Mouse (Mus musculus): ENCODE results near the gene Emb. TPM values are rescaled to one million over a fixed set of nuclear protein-coding genes. Genes with fewer than 3 reads are reported as not detected.

Emb gene
- total and polyA plus RNA-seq, 3 experiments = 0.60 to 2.1 (median 1.2) TPM

DNA sequence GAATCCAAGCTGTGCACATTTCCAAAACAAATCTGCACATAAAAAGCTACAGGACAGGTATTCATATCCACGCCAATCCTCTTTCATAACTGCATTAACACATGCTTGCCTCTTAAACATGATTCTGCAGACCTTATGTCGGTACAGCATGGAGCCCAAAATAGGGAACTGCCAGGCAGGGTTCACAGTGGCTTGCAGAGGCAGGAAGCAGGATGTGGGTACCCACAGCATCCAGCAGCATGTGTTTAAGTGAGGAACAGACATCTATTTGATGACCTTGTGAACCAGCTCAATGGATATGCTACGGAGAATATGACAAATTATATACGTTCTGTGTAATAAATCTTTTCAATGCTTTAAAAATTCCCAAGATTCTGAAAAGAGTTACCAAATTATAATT lies 75.7 kb downstream of the Emb start:
- no peak for TF ChIP-seq ELF1 (IDR thresholded peaks at IDR 0.05; ENCODE audit: low read depth, low read length)
- Histone ChIP-seq H3K27me3 (replicated peaks) (no peaks in the 10 kb centered on the region), H3K27ac (ENCODE audit: insufficient read depth, low read depth) (no peak overlapping the region), H3K4me2 (ENCODE audit: insufficient read depth, low read depth, poor library complexity, severe bottlenecking) (no peak overlapping the region), H3K79me2 (replicated peaks; ENCODE audit: control insufficient read depth, extremely low read depth, insufficient read depth, poor library complexity, severe bottlenecking) (no peaks in the 10 kb centered on the region), H3K9ac (ENCODE audit: insufficient read depth, low read depth) (no peak overlapping the region), H3K36me3 (replicated peaks in 1 of 2; ENCODE audit: control insufficient read depth in 1 of 2, insufficient read depth in 1 of 2, low read length in 1 of 2) (no peaks in the 10 kb centered on the region), H3K4me1 (ENCODE audit: control insufficient read depth in 1 of 2, insufficient read depth in 2 of 2) (no peaks in the 10 kb centered on the region), H3K4me3 (replicated peaks in 1 of 3; ENCODE audit: low read depth in 2 of 3, low read length in 2 of 3, poor library complexity in 1 of 3) (no peak overlapping the region), H3K9me3 (replicated peaks; ENCODE audit: low read length) (peaks cover 60% of the 10 kb centered on the region)
- in situ Hi-C loops (cut with MboI; ENCODE audit: low pct_ligation_motif_present, low pct_unique_long_range_greater_than_20kb, low sequenced_read_pairs) (no loop called here), dilution Hi-C loops (cut with MboI; ENCODE audit: extremely low pct_ligation_motif_present, extremely low pct_unique_long_range_greater_than_20kb, low sequenced_read_pairs) (no loop called here)
- no peak for DNase-seq (ENCODE audit: extremely low read depth)

DNA sequence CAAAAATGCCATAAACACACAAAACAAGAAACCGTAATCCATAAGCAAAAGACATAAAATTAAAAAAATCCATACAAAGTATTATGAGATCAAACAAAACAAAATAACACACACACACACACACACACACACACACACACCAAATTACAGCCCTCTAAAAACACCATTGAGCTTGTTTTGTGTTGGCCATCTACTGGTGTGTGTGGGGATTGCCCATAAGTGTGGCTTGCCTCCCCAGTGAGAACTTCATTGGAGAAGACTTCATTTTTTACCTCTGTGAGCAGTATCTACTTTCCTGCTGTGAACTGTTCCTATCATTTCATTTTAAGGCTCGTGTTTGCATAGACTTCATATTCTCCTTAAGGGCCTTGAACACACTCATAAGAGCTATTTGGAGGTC lies 78.6 kb downstream of the Emb start:
- Histone ChIP-seq H3K9ac (ENCODE audit: insufficient read depth, low read depth) (no peak overlapping the region), H3K27me3 (replicated peaks) (no peaks in the 10 kb centered on the region), H3K9me3 (replicated peaks; ENCODE audit: low read length) (peaks cover 64% of the 10 kb centered on the region), H3K4me2 (ENCODE audit: insufficient read depth, low read depth, poor library complexity, severe bottlenecking) (no peak overlapping the region), H3K27ac (ENCODE audit: insufficient read depth, low read depth) (no peak overlapping the region), H3K4me3 (replicated peaks in 1 of 3; ENCODE audit: low read depth in 2 of 3, low read length in 2 of 3, poor library complexity in 1 of 3) (no peak overlapping the region), H3K79me2 (replicated peaks; ENCODE audit: control insufficient read depth, extremely low read depth, insufficient read depth, poor library complexity, severe bottlenecking) (no peaks in the 10 kb centered on the region), H3K36me3 (replicated peaks in 1 of 2; ENCODE audit: control insufficient read depth in 1 of 2, insufficient read depth in 1 of 2, low read length in 1 of 2) (no peaks in the 10 kb centered on the region), H3K4me1 (ENCODE audit: control insufficient read depth in 1 of 2, insufficient read depth in 2 of 2) (no peaks in the 10 kb centered on the region)
- TF ChIP-seq MAFK (IDR thresholded peaks at IDR 0.05; ENCODE audit: insufficient replicate concordance, low read length) (no peak), MEF2A (IDR thresholded peaks at IDR 0.05; ENCODE audit: borderline replicate concordance, low read depth, low read length) (no peak), CTCF (conservative IDR thresholded peaks at IDR 0.05 in 1 of 2, IDR thresholded peaks at IDR 0.05 in 1 of 2; ENCODE audit: low read depth in 2 of 2, low read length in 2 of 2) (peak in 1 of 2 experiments; percentile 38; a peak in 2 of 4 replicates), SMC3 (IDR thresholded peaks at IDR 0.05; ENCODE audit: low read depth, low read length) (peak; percentile 18; the same call in 1 of the 2 replicates)
- in situ Hi-C loops (cut with MboI; ENCODE audit: low pct_ligation_motif_present, low pct_unique_long_range_greater_than_20kb, low sequenced_read_pairs) (no loop called here), dilution Hi-C loops (cut with MboI; ENCODE audit: extremely low pct_ligation_motif_present, extremely low pct_unique_long_range_greater_than_20kb, low sequenced_read_pairs) (no loop called here)
- DNase-seq (ENCODE audit: extremely low read depth) = no peak

DNA sequence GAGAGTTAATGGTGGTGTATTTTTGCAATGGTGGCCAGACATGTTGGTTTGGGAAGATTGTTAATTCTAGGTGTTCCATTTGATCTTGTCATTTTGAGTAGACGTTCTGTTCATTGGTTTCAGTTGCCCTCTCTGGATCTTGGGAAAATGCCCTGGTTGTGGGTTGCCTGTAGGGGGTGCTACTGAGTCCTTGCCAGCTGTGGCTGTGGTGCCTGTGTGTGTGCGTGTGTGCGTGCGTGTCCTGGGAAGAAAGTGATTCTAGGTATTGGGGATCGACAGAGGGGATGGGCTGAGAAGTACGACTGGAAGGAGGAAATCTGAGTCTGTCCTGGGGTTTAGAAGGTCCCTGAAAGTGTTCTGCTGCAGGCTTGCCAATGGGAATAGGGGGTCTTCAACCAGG lies 79.1 kb downstream of the Emb start:
- Histone ChIP-seq H3K4me3 (replicated peaks in 1 of 3; ENCODE audit: low read depth in 2 of 3, low read length in 2 of 3, poor library complexity in 1 of 3) (no peak overlapping the region), H3K4me2 (ENCODE audit: insufficient read depth, low read depth, poor library complexity, severe bottlenecking) (no peak overlapping the region), H3K27me3 (replicated peaks) (no peaks in the 10 kb centered on the region), H3K4me1 (ENCODE audit: control insufficient read depth in 1 of 2, insufficient read depth in 2 of 2) (no peaks in the 10 kb centered on the region), H3K79me2 (replicated peaks; ENCODE audit: control insufficient read depth, extremely low read depth, insufficient read depth, poor library complexity, severe bottlenecking) (no peaks in the 10 kb centered on the region), H3K9ac (ENCODE audit: insufficient read depth, low read depth) (no peak overlapping the region), H3K27ac (ENCODE audit: insufficient read depth, low read depth) (no peak overlapping the region), H3K36me3 (replicated peaks in 1 of 2; ENCODE audit: control insufficient read depth in 1 of 2, insufficient read depth in 1 of 2, low read length in 1 of 2) (no peaks in the 10 kb centered on the region), H3K9me3 (replicated peaks; ENCODE audit: low read length) (peaks cover 59% of the 10 kb centered on the region)
- no peak for DNase-seq (ENCODE audit: extremely low read depth)
- in situ Hi-C loops (cut with MboI; ENCODE audit: low pct_ligation_motif_present, low pct_unique_long_range_greater_than_20kb, low sequenced_read_pairs) (no loop called here), dilution Hi-C loops (cut with MboI; ENCODE audit: extremely low pct_ligation_motif_present, extremely low pct_unique_long_range_greater_than_20kb, low sequenced_read_pairs) (no loop called here)
- TF ChIP-seq PAX5 (IDR thresholded peaks at IDR 0.05; ENCODE audit: low read length) (no peak), CTCF (conservative IDR thresholded peaks at IDR 0.05 in 1 of 2, IDR thresholded peaks at IDR 0.05 in 1 of 2; ENCODE audit: low read depth in 2 of 2, low read length in 2 of 2) (peak in 1 of 2 experiments; percentile 26; a peak in 1 of 4 replicates), KAT2A (IDR thresholded peaks at IDR 0.05; ENCODE audit: insufficient replicate concordance, low read length) (no peak)

All from CH12.LX (cell line).